In genomic region chr6:97144359-97144758, GRCm38 (mm10) we compare ENCODE assay signal across 8 mouse cellular contexts. TPM values are rescaled to one million over a fixed set of nuclear protein-coding genes. Genes with fewer than 3 reads are reported as not detected.
DNase-seq lines count a peak whose midpoint lies in the region; ATAC-seq lines count a peak whose summit lies in the region.

No protein-coding gene starts in this region.

- no peak overlapping the region for H3K4me3 ChIP-seq in midbrain, embryonic 14.5 days (replicated peaks; ENCODE audit: low read depth, low read length)
- no peak overlapping the region for H3K4me3 ChIP-seq in midbrain, embryonic 16.5 days (ENCODE audit: low read depth, low read length)
- H3K4me3 ChIP-seq in embryonic facial prominence, embryonic 14.5 days (ENCODE audit: low read depth, low read length), result no peak overlapping the region
- no peak overlapping the region for H3K4me3 ChIP-seq in kidney, embryonic 15.5 days (replicated peaks)

- 52% methylated on average over 7 of the region's 7 CpGs for WGBS in midbrain, embryonic 14.5 days
- 47% methylated on average over 7 of the region's 7 CpGs for WGBS in midbrain, embryonic 16.5 days
- 29% methylated on average over 7 of the region's 7 CpGs for WGBS in embryonic facial prominence, embryonic 14.5 days
- WGBS in kidney, embryonic 15.5 days, result 10% methylated on average over 7 of the region's 7 CpGs

- no peaks in the 10 kb centered on the region for H3K27me3 ChIP-seq in midbrain, embryonic 14.5 days (ENCODE audit: control insufficient read depth, insufficient read depth, low read length)
- H3K27me3 ChIP-seq in midbrain, embryonic 16.5 days (ENCODE audit: control insufficient read depth, insufficient read depth, low read depth, low read length), result no peaks in the 10 kb centered on the region
- no peaks in the 10 kb centered on the region for H3K27me3 ChIP-seq in embryonic facial prominence, embryonic 14.5 days (replicated peaks; ENCODE audit: control insufficient read depth, insufficient read depth, low read length)
- no peaks in the 10 kb centered on the region for H3K27me3 ChIP-seq in kidney, embryonic 15.5 days

- no peak for ATAC-seq in midbrain, embryonic 14.5 days (ENCODE audit: low FRiP score, low TSS enrichment)
- no peak for ATAC-seq in midbrain, embryonic 16.5 days
- ATAC-seq in embryonic facial prominence, embryonic 14.5 days (ENCODE audit: low read depth), result no peak
- no peak; the same call in 1 of the 2 replicates for ATAC-seq in kidney, embryonic 15.5 days (replicated peaks; ENCODE audit: low FRiP score)
- ATAC-seq in megakaryocyte-erythroid progenitor cell, adult 5-6 weeks (replicated peaks; ENCODE audit: low FRiP score, low TSS enrichment, poor library complexity, severe bottlenecking), result no peak

- DNase-seq in midbrain, embryonic 14.5 days, result peak; percentile 11
- peak; percentile 32 for DNase-seq in embryonic facial prominence, embryonic 14.5 days (ENCODE audit: low spot score)
- peak; percentile 79 for DNase-seq in lung, postnatal 36 days
- no peak for DNase-seq in MN1 (ENCODE audit: low spot score)
- no peak for DNase-seq in urinary bladder, adult 2 months (ENCODE audit: low spot score)

- H3K4me2 ChIP-seq in midbrain, embryonic 14.5 days (ENCODE audit: low read length), result no peak overlapping the region
- H3K4me2 ChIP-seq in midbrain, embryonic 16.5 days (ENCODE audit: low read length), result no peak overlapping the region
- no peak overlapping the region for H3K4me2 ChIP-seq in embryonic facial prominence, embryonic 14.5 days (ENCODE audit: low read depth, low read length)
- H3K4me2 ChIP-seq in kidney, embryonic 15.5 days, result no peak overlapping the region

- H3K36me3 ChIP-seq in midbrain, embryonic 14.5 days (ENCODE audit: control insufficient read depth, insufficient read depth, low read length), result no peaks in the 10 kb centered on the region
- H3K36me3 ChIP-seq in midbrain, embryonic 16.5 days (ENCODE audit: control insufficient read depth, insufficient read depth, low read length), result no peaks in the 10 kb centered on the region
- peaks cover 6% of the 10 kb centered on the region; the same call in 1 of the 2 replicates for H3K36me3 ChIP-seq in embryonic facial prominence, embryonic 14.5 days (ENCODE audit: control insufficient read depth, insufficient read depth, low read length)
- H3K36me3 ChIP-seq in kidney, embryonic 15.5 days, result peaks cover 16% of the 10 kb centered on the region

- H3K27ac ChIP-seq in midbrain, embryonic 14.5 days (replicated peaks; ENCODE audit: low read depth, low read length), result no peak overlapping the region
- H3K27ac ChIP-seq in midbrain, embryonic 16.5 days (ENCODE audit: low read length), result no peak overlapping the region
- no peak overlapping the region for H3K27ac ChIP-seq in embryonic facial prominence, embryonic 14.5 days (replicated peaks; ENCODE audit: low read depth, low read length)
- peak overlapping the region; percentile 45; the same call in 1 of the 2 replicates for H3K27ac ChIP-seq in kidney, embryonic 15.5 days

- no peak overlapping the region for H3K9ac ChIP-seq in midbrain, embryonic 14.5 days (replicated peaks; ENCODE audit: low read length)
- H3K9ac ChIP-seq in midbrain, embryonic 16.5 days (ENCODE audit: low read depth, low read length), result no peak overlapping the region
- no peak overlapping the region for H3K9ac ChIP-seq in embryonic facial prominence, embryonic 14.5 days (ENCODE audit: low read depth, low read length)
- no peak overlapping the region for H3K9ac ChIP-seq in kidney, embryonic 15.5 days

- H3K9me3 ChIP-seq in midbrain, embryonic 14.5 days (ENCODE audit: control insufficient read depth, low read length), result no peaks in the 10 kb centered on the region
- H3K9me3 ChIP-seq in midbrain, embryonic 16.5 days (replicated peaks; ENCODE audit: control insufficient read depth, low read length, poor library complexity, severe bottlenecking), result no peaks in the 10 kb centered on the region
- H3K9me3 ChIP-seq in embryonic facial prominence, embryonic 14.5 days (ENCODE audit: control insufficient read depth, low read length), result no peaks in the 10 kb centered on the region
- H3K9me3 ChIP-seq in kidney, embryonic 15.5 days (replicated peaks), result no peaks in the 10 kb centered on the region

- H3K4me1 ChIP-seq in midbrain, embryonic 14.5 days (ENCODE audit: control insufficient read depth, insufficient read depth, low read length), result peaks cover 12% of the 10 kb centered on the region
- peaks cover 13% of the 10 kb centered on the region for H3K4me1 ChIP-seq in midbrain, embryonic 16.5 days (ENCODE audit: control insufficient read depth, insufficient read depth, low read length)
- peaks cover 19% of the 10 kb centered on the region for H3K4me1 ChIP-seq in embryonic facial prominence, embryonic 14.5 days (ENCODE audit: control insufficient read depth, insufficient read depth, low read length)
- H3K4me1 ChIP-seq in kidney, embryonic 15.5 days, result peaks cover 27% of the 10 kb centered on the region

RNA-seq across cellular contexts. Expression of gene Eogt, which starts 4.6 kb away (rescaled TPM):
- 5.2 and 9.1 TPM in 2 replicates for polyA plus RNA-seq in midbrain, embryonic 14.5 days (2014; fragmentation: Nextera tagmentation; extraction: Ambion mirVana)
- 13.9 and 15.1 TPM in 2 replicates for polyA plus RNA-seq in midbrain, embryonic 16.5 days (2015; fragmentation: Nextera tagmentation; extraction: Ambion mirVana)
- polyA plus RNA-seq in embryonic facial prominence, embryonic 14.5 days (2014; fragmentation: Nextera tagmentation; extraction: Ambion mirVana), result 7.9 and 10.1 TPM in 2 replicates
- polyA plus RNA-seq in kidney, embryonic 15.5 days (2015; fragmentation: Nextera tagmentation; extraction: Ambion mirVana), result 18.7 and 20.1 TPM in 2 replicates
- total RNA-seq in megakaryocyte-erythroid progenitor cell, adult 5-6 weeks (2014; fragmentation: Nextera tagmentation), result 2.5 and 4.5 TPM in 2 replicates
- 8.3 and 9.9 TPM in 2 replicates for total RNA-seq in megakaryocyte-erythroid progenitor cell, adult 5-6 weeks (2017)
- 23.8 and 27.2 TPM in 2 replicates for polyA plus RNA-seq in urinary bladder, adult 2 months (2012; rRNA removed)

RNA-seq across cellular contexts. Expression of gene Tmf1, which starts 34.6 kb away (rescaled TPM):
- polyA plus RNA-seq in midbrain, embryonic 14.5 days (2014; fragmentation: Nextera tagmentation; extraction: Ambion mirVana), result 37.5 and 42.7 TPM in 2 replicates
- polyA plus RNA-seq in midbrain, embryonic 16.5 days (2015; fragmentation: Nextera tagmentation; extraction: Ambion mirVana), result 35.6 and 40.4 TPM in 2 replicates
- 36.4 and 37.7 TPM in 2 replicates for polyA plus RNA-seq in embryonic facial prominence, embryonic 14.5 days (2014; fragmentation: Nextera tagmentation; extraction: Ambion mirVana)
- polyA plus RNA-seq in kidney, embryonic 15.5 days (2015; fragmentation: Nextera tagmentation; extraction: Ambion mirVana), result 34.7 and 39.5 TPM in 2 replicates
- total RNA-seq in megakaryocyte-erythroid progenitor cell, adult 5-6 weeks (2014; fragmentation: Nextera tagmentation), result 19.1 and 29.5 TPM in 2 replicates
- 85.9 and 109 TPM in 2 replicates for total RNA-seq in megakaryocyte-erythroid progenitor cell, adult 5-6 weeks (2017)
- polyA plus RNA-seq in urinary bladder, adult 2 months (2012; rRNA removed), result 4.2 and 8.2 TPM in 2 replicates

Comparison
In these comparisons a context has a peak if more than half of its experiments do, and no peak if none do; other contexts are left out.
1. DNase-seq: peak in midbrain, embryonic 14.5 days (single experiment), embryonic facial prominence, embryonic 14.5 days (single experiment) and lung, postnatal 36 days (single experiment); none in MN1 (single experiment) and urinary bladder, adult 2 months (single experiment).